Mouse (Mus musculus): Measurements from ENCODE around the gene Agtpbp1.

Gene Agtpbp1

DNA sequence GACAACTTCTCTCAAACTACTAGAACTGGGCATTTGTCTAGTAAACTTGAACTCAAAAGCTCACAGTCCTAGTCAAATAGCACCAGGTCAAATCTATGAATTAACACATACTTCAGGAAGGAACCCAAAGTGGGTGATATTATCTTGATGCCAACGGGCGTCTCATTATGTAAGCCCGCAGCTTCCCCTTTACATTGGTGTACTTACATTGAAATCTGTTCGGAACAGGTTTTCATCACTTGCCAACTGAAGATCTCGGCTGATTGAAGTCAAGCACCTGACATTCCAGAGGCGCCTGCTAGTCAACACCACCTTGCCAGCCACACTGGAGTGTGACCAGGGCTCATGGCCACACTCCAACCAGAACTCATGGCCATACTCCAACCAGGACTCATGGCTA lies 155.7 kb downstream of the Agtpbp1 start:
- DNase-seq (ENCODE audit: low spot score in 2 of 2) = no peak

GRCm38 (mm10) chr13:59423871-59424270 lies 161.2 kb downstream of the Agtpbp1 start:
- DNase-seq (ENCODE audit: low spot score in 2 of 2) = no peak

DNA sequence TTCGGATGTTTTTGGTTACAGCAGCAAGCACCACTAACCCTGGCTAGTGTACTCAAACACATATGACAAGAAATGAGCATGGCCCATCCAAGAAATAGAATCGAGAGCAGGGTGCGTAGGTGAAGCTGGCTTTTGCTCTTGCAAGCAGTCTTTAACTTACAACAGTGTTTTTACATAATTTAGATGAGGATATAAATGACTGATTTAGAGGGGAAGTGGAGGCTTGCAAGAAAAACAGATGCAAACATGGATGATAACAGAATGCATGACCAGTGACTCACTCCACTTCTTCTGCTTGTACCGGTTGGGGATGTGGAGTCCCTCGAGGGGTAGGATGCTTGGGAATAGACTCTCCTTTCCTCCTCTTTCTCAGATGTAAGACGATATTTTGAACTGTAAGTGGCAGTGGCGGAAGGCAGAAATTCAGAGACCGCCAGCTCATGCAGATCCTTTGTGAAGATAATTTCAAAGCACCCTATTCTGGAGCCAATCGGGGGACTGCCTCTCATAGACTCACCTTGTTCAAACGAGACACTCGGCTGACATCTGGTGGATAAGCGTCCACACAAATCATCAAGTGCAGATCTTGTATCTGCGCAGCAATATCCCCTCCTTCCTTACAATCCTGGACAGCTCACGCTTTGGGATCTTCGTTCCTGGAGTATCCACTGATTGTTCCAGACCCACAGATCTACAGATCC lies 168.3 kb downstream of the Agtpbp1 start:
- no peak for DNase-seq (ENCODE audit: low spot score in 2 of 2)

DNA sequence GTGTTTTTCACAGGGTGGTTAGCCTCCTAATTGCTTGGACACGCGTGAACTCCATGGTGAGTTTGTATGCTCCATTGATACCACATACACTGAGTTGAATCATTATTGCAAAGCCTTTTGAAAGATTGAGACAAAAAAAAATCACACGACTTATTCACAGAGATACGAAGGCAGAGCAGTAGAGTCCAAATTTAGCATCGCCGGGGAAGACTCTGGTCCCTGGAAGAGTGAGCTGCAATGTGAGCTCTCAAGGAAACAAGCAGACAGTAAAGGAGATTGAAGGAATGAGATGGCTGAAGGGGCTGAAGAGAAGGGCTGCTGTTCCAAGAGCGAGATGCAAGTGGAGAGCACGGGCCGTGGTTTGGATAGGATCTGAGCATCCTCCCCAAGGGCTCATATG lies 171.1 kb downstream of the Agtpbp1 start:
- DNase-seq (ENCODE audit: low spot score in 2 of 2) = no peak

DNA sequence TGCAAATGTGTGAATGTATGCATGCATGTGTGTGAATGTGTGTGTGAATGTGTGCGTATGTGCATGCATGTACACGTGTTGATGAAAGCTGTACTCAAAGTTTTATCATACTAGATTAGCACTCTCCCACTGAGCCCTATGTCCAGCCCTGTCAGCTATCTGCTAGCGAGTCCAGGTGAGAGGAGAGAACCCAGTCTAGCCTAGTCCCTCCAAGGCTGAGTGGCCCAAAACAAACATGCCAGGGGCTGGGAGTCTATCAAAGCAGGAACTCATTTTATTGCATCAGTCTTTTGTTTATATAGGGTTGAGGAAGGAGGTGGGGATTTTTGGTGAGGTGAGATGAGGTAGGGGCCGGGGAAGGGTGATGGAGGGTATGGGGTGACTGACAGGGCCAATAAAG lies 172.4 kb downstream of the Agtpbp1 start:
- no peak for DNase-seq (ENCODE audit: low spot score in 2 of 2)

DNA sequence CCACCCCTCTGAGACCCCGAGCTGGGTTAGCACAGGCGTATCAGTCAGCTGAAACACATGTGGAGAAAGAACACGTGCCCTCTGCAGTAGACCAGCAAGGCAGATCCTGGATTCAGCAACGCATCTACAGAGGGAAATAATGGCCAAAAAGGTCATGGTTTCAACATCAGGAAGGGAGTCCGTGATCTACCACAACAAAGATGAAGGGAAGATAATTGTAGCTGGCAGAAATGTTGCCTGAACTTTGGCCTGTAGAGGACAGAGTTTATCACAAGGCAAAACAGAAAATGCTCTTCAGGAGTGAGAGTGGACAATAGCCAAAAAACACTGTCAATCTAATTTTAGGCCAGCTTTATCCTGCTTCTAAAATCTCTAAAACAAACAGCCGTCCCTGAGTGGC lies 177.8 kb downstream of the Agtpbp1 start:
- no peak for DNase-seq (ENCODE audit: low spot score in 2 of 2)

DNA sequence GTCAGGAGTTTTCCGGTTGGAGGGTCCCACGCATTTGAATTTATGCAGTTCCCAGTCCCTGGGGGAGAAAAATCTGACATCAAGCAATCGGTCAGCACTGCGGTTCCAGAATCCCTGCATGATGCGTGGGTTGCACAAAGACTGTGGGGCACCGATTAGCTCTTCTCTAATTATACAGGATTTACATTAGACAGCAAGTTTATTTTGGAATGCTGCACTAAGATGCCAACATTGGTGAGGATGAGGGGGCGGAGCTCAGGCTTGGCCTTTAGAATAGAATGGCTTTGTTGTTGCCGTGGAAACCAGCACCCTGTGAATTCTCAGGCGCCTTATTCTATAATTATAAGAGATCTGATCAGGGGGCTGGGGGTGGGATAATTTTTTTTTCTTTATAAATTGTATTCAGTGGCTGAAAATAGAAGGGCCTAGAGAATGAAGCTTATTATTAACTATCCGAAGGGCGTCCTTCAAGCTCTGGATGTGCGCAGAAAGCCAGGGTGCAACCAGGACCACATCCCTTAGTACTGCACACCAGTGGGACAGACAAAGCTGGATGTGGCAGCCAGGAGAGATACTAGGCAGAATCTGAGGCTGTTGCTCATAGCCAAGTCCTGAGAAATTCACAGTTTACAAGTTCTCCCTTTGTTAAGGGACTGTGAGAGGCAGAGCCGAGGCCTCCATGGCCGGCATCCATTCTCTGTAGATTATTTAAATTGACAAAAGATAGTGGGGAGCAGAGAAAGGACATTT lies 182.8 kb downstream of the Agtpbp1 start:
- DNase-seq (ENCODE audit: low spot score in 2 of 2) = no peak

DNA sequence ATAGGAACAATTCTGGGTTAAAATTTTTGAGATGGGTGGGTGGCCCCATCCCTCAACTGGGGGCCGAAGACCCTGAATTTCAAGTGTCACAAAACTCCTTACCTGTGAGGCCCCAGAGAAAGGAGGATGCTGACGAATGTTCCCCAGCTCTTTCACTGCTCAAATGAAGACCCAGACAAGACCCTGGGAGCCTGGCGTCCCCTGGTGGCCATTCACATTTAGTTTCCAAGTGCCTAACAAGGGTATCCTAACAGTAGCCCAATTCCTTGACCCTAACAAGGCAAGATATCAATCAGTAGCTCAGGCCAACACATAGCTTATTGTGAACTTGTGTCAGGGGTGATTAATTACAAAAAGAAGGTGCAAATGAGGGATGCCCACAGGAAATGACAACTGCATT lies 187.5 kb downstream of the Agtpbp1 start:
- no peak for DNase-seq (ENCODE audit: low spot score in 2 of 2)
